In genomic region chr17:25945517-25946155, GRCm38 (mm10) we compare ENCODE assay signal across 12 mouse cellular contexts. TPM values are rescaled to one million over a fixed set of nuclear protein-coding genes. Genes with fewer than 3 reads are reported as not detected.
DNase-seq lines count a peak whose midpoint lies in the region; ATAC-seq and TF ChIP-seq lines count a peak whose summit lies in the region.
"Had no signal": no experiment of that assay in that cellular context is flagged by ENCODE, and none has a peak within 500 bp of the region (broad histone marks: within the 10 kb centered on the region; RNA-seq: fewer than 3 reads in every experiment).

No protein-coding gene starts in this region.

- no peak for TF ChIP-seq CTCF in midbrain, postnatal 0 days (IDR thresholded peaks at IDR 0.05)

- no peaks in the 10 kb centered on the region for H3K9me3 ChIP-seq in midbrain, embryonic 10.5 days (replicated peaks)
- H3K9me3 ChIP-seq in midbrain, postnatal 0 days (ENCODE audit: low read length): no peaks in the 10 kb centered on the region
- H3K9me3 ChIP-seq in kidney, embryonic 14.5 days (ENCODE audit: control insufficient read depth, low read length): no peaks in the 10 kb centered on the region
- no peaks in the 10 kb centered on the region for H3K9me3 ChIP-seq in liver, embryonic 16.5 days (replicated peaks; ENCODE audit: control insufficient read depth, low read length)
- H3K9me3 ChIP-seq in midbrain, embryonic 13.5 days: no peaks in the 10 kb centered on the region
- H3K9me3 ChIP-seq: lung, embryonic 15.5 days had no signal

- 65% methylated on average over 9 of the region's 9 CpGs for WGBS in midbrain, embryonic 10.5 days
- WGBS in midbrain, postnatal 0 days: 48% methylated on average over 9 of the region's 9 CpGs
- WGBS in kidney, embryonic 14.5 days: 48% methylated on average over 9 of the region's 9 CpGs
- 71% methylated on average over 9 of the region's 9 CpGs for WGBS in liver, embryonic 16.5 days (ENCODE audit: insufficient replicate concordance)
- WGBS in midbrain, embryonic 13.5 days: 50% methylated on average over 9 of the region's 9 CpGs

- H3K27me3 ChIP-seq in midbrain, embryonic 10.5 days (ENCODE audit: low read depth, poor library complexity, severe bottlenecking): peaks cover 22% of the 10 kb centered on the region
- peaks cover 8% of the 10 kb centered on the region; the same call in 1 of the 2 replicates for H3K27me3 ChIP-seq in midbrain, postnatal 0 days (ENCODE audit: insufficient read depth, low read length)
- peaks cover 10% of the 10 kb centered on the region for H3K27me3 ChIP-seq in kidney, embryonic 14.5 days (ENCODE audit: control insufficient read depth, insufficient read depth, low read length)
- H3K27me3 ChIP-seq in liver, embryonic 16.5 days (ENCODE audit: control insufficient read depth, insufficient read depth, low read depth, low read length): peaks cover 12% of the 10 kb centered on the region
- peaks cover 11% of the 10 kb centered on the region for H3K27me3 ChIP-seq in midbrain, embryonic 13.5 days

- H3K4me2 ChIP-seq in midbrain, postnatal 0 days (ENCODE audit: low read depth, low read length, poor library complexity, severe bottlenecking): no peak overlapping the region
- H3K4me2 ChIP-seq in kidney, embryonic 14.5 days (replicated peaks; ENCODE audit: low read depth, low read length): no peak overlapping the region
- peak overlapping the region; percentile 54 for H3K4me2 ChIP-seq in liver, embryonic 16.5 days (ENCODE audit: low read depth, low read length)
- no peak overlapping the region for H3K4me2 ChIP-seq in midbrain, embryonic 13.5 days (replicated peaks)
- H3K4me2 ChIP-seq: lung, embryonic 15.5 days had no signal

- no peak overlapping the region for H3K4me3 ChIP-seq in midbrain, embryonic 10.5 days
- no peak overlapping the region for H3K4me3 ChIP-seq in midbrain, postnatal 0 days (ENCODE audit: low read depth, low read length)
- H3K4me3 ChIP-seq in kidney, embryonic 14.5 days (ENCODE audit: low read length): no peak overlapping the region
- H3K4me3 ChIP-seq in liver, embryonic 16.5 days (ENCODE audit: low read depth, low read length): no peak overlapping the region
- no peak overlapping the region for H3K4me3 ChIP-seq in midbrain, embryonic 13.5 days (replicated peaks)
- H3K4me3 ChIP-seq: lung, embryonic 15.5 days had no signal

- H3K27ac ChIP-seq in midbrain, embryonic 10.5 days (replicated peaks): peak overlapping the region; percentile 52
- H3K27ac ChIP-seq in midbrain, postnatal 0 days (ENCODE audit: low read depth, low read length): no peak overlapping the region
- peak overlapping the region; percentile 55; the same call in 1 of the 2 replicates for H3K27ac ChIP-seq in kidney, embryonic 14.5 days (ENCODE audit: low read depth, low read length)
- peak overlapping the region; percentile 99 for H3K27ac ChIP-seq in liver, embryonic 16.5 days (ENCODE audit: low read length)
- H3K27ac ChIP-seq in midbrain, embryonic 13.5 days: no peak overlapping the region
- H3K27ac ChIP-seq: lung, embryonic 15.5 days had no signal

- no peaks in the 10 kb centered on the region for H3K36me3 ChIP-seq in midbrain, embryonic 10.5 days
- H3K36me3 ChIP-seq in midbrain, postnatal 0 days (ENCODE audit: insufficient read depth, low read length): no peaks in the 10 kb centered on the region
- no peaks in the 10 kb centered on the region for H3K36me3 ChIP-seq in kidney, embryonic 14.5 days (ENCODE audit: control insufficient read depth, insufficient read depth, low read length)
- no peaks in the 10 kb centered on the region; the same call in 1 of the 2 replicates for H3K36me3 ChIP-seq in liver, embryonic 16.5 days (ENCODE audit: control insufficient read depth, insufficient read depth)
- no peaks in the 10 kb centered on the region for H3K36me3 ChIP-seq in midbrain, embryonic 13.5 days
- H3K36me3 ChIP-seq: lung, embryonic 15.5 days had no signal

- DNase-seq in cerebellum, adult 11-12 months: peak; percentile 48
- DNase-seq in midbrain, embryonic 10.5 days (ENCODE audit: low spot score): no peak
- no peak for DNase-seq in midbrain, postnatal 0 days (ENCODE audit: low spot score)
- DNase-seq in frontal cortex, postnatal 14 days (ENCODE audit: low spot score in 2 of 2): no peak
- DNase-seq: layer of hippocampus, adult 9-11 months had no signal

- no peak for ATAC-seq in cerebellum, adult (ENCODE audit: insufficient number of reproducible peaks, low FRiP score, low TSS enrichment)
- ATAC-seq in midbrain, postnatal 0 days (ENCODE audit: low FRiP score): no peak
- ATAC-seq in kidney, embryonic 14.5 days (ENCODE audit: low FRiP score, low TSS enrichment): peak; percentile 51
- no peak for ATAC-seq in liver, embryonic 16.5 days (ENCODE audit: low read depth)
- ATAC-seq in midbrain, embryonic 13.5 days: no peak

- H3K9ac ChIP-seq in midbrain, postnatal 0 days (replicated peaks; ENCODE audit: low read length, poor library complexity, severe bottlenecking): no peak overlapping the region
- 0 out of 2 replicates have a peak overlapping the region, but pooled peaks have one; percentile 23 for H3K9ac ChIP-seq in kidney, embryonic 14.5 days (ENCODE audit: low read depth, low read length)
- peak overlapping the region; percentile 66 for H3K9ac ChIP-seq in liver, embryonic 16.5 days (ENCODE audit: low read depth, low read length)
- H3K9ac ChIP-seq in midbrain, embryonic 13.5 days (replicated peaks): no peak overlapping the region
- H3K9ac ChIP-seq: lung, embryonic 15.5 days had no signal

- H3K4me1 ChIP-seq in midbrain, embryonic 10.5 days: peaks cover 57% of the 10 kb centered on the region
- H3K4me1 ChIP-seq in midbrain, postnatal 0 days (ENCODE audit: insufficient read depth, low read length): peaks cover 7% of the 10 kb centered on the region; the same call in 1 of the 2 replicates
- H3K4me1 ChIP-seq in kidney, embryonic 14.5 days (ENCODE audit: control insufficient read depth, insufficient read depth, low read length): peaks cover 10% of the 10 kb centered on the region
- H3K4me1 ChIP-seq in liver, embryonic 16.5 days (ENCODE audit: control insufficient read depth, low read depth, low read length): peaks cover 59% of the 10 kb centered on the region
- peaks cover 14% of the 10 kb centered on the region for H3K4me1 ChIP-seq in midbrain, embryonic 13.5 days (replicated peaks)

RNA-seq across cellular contexts. Expression of gene Nhlrc4, which starts 0.9 kb away (rescaled TPM):
- polyA plus RNA-seq in midbrain, embryonic 10.5 days (2016; fragmentation: Nextera tagmentation; extraction: Ambion mirVana): 0.34 TPM in 1 of 2 replicates, not detected in the other
- 0.47 and 0.60 TPM in 2 replicates for total RNA-seq in midbrain, postnatal 0 days (2014; rRNA removed)
- 0.35 and 0.91 TPM in 2 replicates for polyA plus RNA-seq in midbrain, postnatal 0 days (2015; fragmentation: Nextera tagmentation; extraction: Ambion mirVana)
- polyA plus RNA-seq in kidney, embryonic 14.5 days (2014; fragmentation: Nextera tagmentation; extraction: Ambion mirVana): 0.28 and 0.43 TPM in 2 replicates
- 6.8 and 7.8 TPM in 2 replicates for polyA plus RNA-seq in liver, embryonic 16.5 days (2015; fragmentation: Nextera tagmentation; extraction: Ambion mirVana)
- 0.12 TPM in 1 of 2 replicates, not detected in the other for polyA plus RNA-seq in midbrain, embryonic 13.5 days (2015; fragmentation: Nextera tagmentation; extraction: Ambion mirVana)
- total RNA-seq: common myeloid progenitor, adult 5-6 weeks had no signal
- polyA plus RNA-seq: heart, postnatal 0 days had no signal

RNA-seq across cellular contexts. Expression of gene Pigq, which starts 0.9 kb away (rescaled TPM):
- polyA plus RNA-seq in midbrain, embryonic 10.5 days (2016; fragmentation: Nextera tagmentation; extraction: Ambion mirVana): 64.8 and 67.8 TPM in 2 replicates
- total RNA-seq in midbrain, postnatal 0 days (2014; rRNA removed): 73.6 and 111 TPM in 2 replicates
- 75.4 and 79.7 TPM in 2 replicates for polyA plus RNA-seq in midbrain, postnatal 0 days (2015; fragmentation: Nextera tagmentation; extraction: Ambion mirVana)
- polyA plus RNA-seq in kidney, embryonic 14.5 days (2014; fragmentation: Nextera tagmentation; extraction: Ambion mirVana): 51.5 and 77.2 TPM in 2 replicates
- 147 and 154 TPM in 2 replicates for polyA plus RNA-seq in liver, embryonic 16.5 days (2015; fragmentation: Nextera tagmentation; extraction: Ambion mirVana)
- polyA plus RNA-seq in midbrain, embryonic 13.5 days (2015; fragmentation: Nextera tagmentation; extraction: Ambion mirVana): 56.9 and 58.0 TPM in 2 replicates

RNA-seq across cellular contexts. Expression of gene A930017K11Rik, which starts 6.7 kb away (rescaled TPM):
- polyA plus RNA-seq in midbrain, embryonic 10.5 days (2016; fragmentation: Nextera tagmentation; extraction: Ambion mirVana): 0.06 and 0.19 TPM in 2 replicates
- 2.9 and 4.1 TPM in 2 replicates for total RNA-seq in midbrain, postnatal 0 days (2014; rRNA removed)
- polyA plus RNA-seq in midbrain, postnatal 0 days (2015; fragmentation: Nextera tagmentation; extraction: Ambion mirVana): 3.2 and 3.7 TPM in 2 replicates
- polyA plus RNA-seq in kidney, embryonic 14.5 days (2014; fragmentation: Nextera tagmentation; extraction: Ambion mirVana): 2.8 and 4.4 TPM in 2 replicates
- polyA plus RNA-seq in liver, embryonic 16.5 days (2015; fragmentation: Nextera tagmentation; extraction: Ambion mirVana): 0.13 and 0.16 TPM in 2 replicates
- polyA plus RNA-seq in midbrain, embryonic 13.5 days (2015; fragmentation: Nextera tagmentation; extraction: Ambion mirVana): 0.48 and 0.62 TPM in 2 replicates
- total RNA-seq: common myeloid progenitor, adult 5-6 weeks had no signal
- polyA plus RNA-seq: heart, postnatal 0 days had no signal

RNA-seq across cellular contexts. Expression of gene Rab40c, which starts 26.1 kb away (rescaled TPM):
- 29.8 and 33.6 TPM in 2 replicates for polyA plus RNA-seq in midbrain, embryonic 10.5 days (2016; fragmentation: Nextera tagmentation; extraction: Ambion mirVana)
- total RNA-seq in midbrain, postnatal 0 days (2014; rRNA removed): 42.1 and 43.0 TPM in 2 replicates
- polyA plus RNA-seq in midbrain, postnatal 0 days (2015; fragmentation: Nextera tagmentation; extraction: Ambion mirVana): 36.2 and 38.9 TPM in 2 replicates
- 17.2 and 20.4 TPM in 2 replicates for polyA plus RNA-seq in kidney, embryonic 14.5 days (2014; fragmentation: Nextera tagmentation; extraction: Ambion mirVana)
- 6.2 and 7.0 TPM in 2 replicates for polyA plus RNA-seq in liver, embryonic 16.5 days (2015; fragmentation: Nextera tagmentation; extraction: Ambion mirVana)
- 44.3 and 47.1 TPM in 2 replicates for polyA plus RNA-seq in midbrain, embryonic 13.5 days (2015; fragmentation: Nextera tagmentation; extraction: Ambion mirVana)

RNA-seq across cellular contexts. Expression of gene Capn15, which starts 40.0 kb away (rescaled TPM):
- 27.6 and 29.5 TPM in 2 replicates for polyA plus RNA-seq in midbrain, embryonic 10.5 days (2016; fragmentation: Nextera tagmentation; extraction: Ambion mirVana)
- 29.7 and 36.8 TPM in 2 replicates for total RNA-seq in midbrain, postnatal 0 days (2014; rRNA removed)
- 14.7 and 20.1 TPM in 2 replicates for polyA plus RNA-seq in midbrain, postnatal 0 days (2015; fragmentation: Nextera tagmentation; extraction: Ambion mirVana)
- polyA plus RNA-seq in kidney, embryonic 14.5 days (2014; fragmentation: Nextera tagmentation; extraction: Ambion mirVana): 27.1 and 35.3 TPM in 2 replicates
- 8.0 and 9.9 TPM in 2 replicates for polyA plus RNA-seq in liver, embryonic 16.5 days (2015; fragmentation: Nextera tagmentation; extraction: Ambion mirVana)
- 19.1 and 21.1 TPM in 2 replicates for polyA plus RNA-seq in midbrain, embryonic 13.5 days (2015; fragmentation: Nextera tagmentation; extraction: Ambion mirVana)

Comparison
In these comparisons a context has a peak if more than half of its experiments do, and no peak if none do; other contexts are left out.
1. H3K27ac ChIP-seq: peak in midbrain, embryonic 10.5 days (single experiment), kidney, embryonic 14.5 days (single experiment) and liver, embryonic 16.5 days (single experiment); none in midbrain, postnatal 0 days (single experiment) and midbrain, embryonic 13.5 days (single experiment).
2. H3K9ac ChIP-seq: peak in kidney, embryonic 14.5 days (single experiment) and liver, embryonic 16.5 days (single experiment); none in midbrain, postnatal 0 days (single experiment) and midbrain, embryonic 13.5 days (single experiment).